19 mouse cellular contexts compared by ENCODE assay signal in the genomic region with DNA sequence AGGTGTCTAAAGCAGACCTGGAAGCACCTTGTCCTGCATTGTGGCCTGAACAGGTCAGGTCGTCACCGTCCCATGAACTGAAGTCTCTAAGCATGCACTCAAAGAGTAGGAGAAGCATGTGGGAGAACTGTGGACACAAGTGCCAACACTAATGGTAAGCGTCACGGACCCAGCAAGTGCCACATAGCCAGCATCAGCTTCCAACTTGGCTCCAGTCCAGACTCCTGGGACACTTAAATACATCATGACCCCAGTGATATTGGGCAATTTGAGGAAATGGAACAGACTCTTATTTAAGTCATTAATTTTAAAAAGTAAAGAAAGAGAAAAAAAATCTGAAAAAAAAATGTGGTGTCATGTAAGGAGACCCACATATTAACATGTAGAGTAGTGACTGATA.
"Had no signal": no experiment of that assay in that cellular context is flagged by ENCODE, and none has a peak within 500 bp of the region (broad histone marks: within the 10 kb centered on the region; RNA-seq: fewer than 3 reads in every experiment).

No protein-coding gene starts in this region.

- H3K4me3 ChIP-seq: midbrain, embryonic 10.5 days; midbrain, embryonic 12.5 days; myocyte; neural tube, embryonic 13.5 days; neural tube, embryonic 15.5 days had no signal

- H3K27ac ChIP-seq: midbrain, embryonic 10.5 days; midbrain, embryonic 12.5 days; neural tube, embryonic 13.5 days; neural tube, embryonic 15.5 days had no signal

- H3K9ac ChIP-seq: lung, embryonic 14.5 days; midbrain, embryonic 12.5 days; neural tube, embryonic 13.5 days; neural tube, embryonic 15.5 days had no signal

- H3K4me2 ChIP-seq: lung, embryonic 14.5 days; midbrain, embryonic 12.5 days; neural tube, embryonic 13.5 days; neural tube, embryonic 15.5 days had no signal

- DNase-seq: lung, adult 18-20 months; lung, embryonic 14.5 days; lung, postnatal 10 days; lung, postnatal 4 days; midbrain, embryonic 14.5 days; retina, postnatal 1 day; right cerebral cortex, adult 18-20 months; right cerebral cortex, postnatal 25 days; right cerebral cortex, postnatal 4 days; spleen, adult 18-20 months; thymus, adult 18-20 months; thymus, postnatal 14 days; thymus, postnatal 36 days had no signal

- H3K9me3 ChIP-seq: midbrain, embryonic 10.5 days; midbrain, embryonic 12.5 days; neural tube, embryonic 13.5 days; neural tube, embryonic 15.5 days had no signal

- H3K36me3 ChIP-seq: midbrain, embryonic 10.5 days; midbrain, embryonic 12.5 days; neural tube, embryonic 13.5 days; neural tube, embryonic 15.5 days had no signal

- H3K27me3 ChIP-seq: midbrain, embryonic 12.5 days; neural tube, embryonic 15.5 days had no signal

- ATAC-seq: midbrain, embryonic 16.5 days had no signal
